Mouse (Mus musculus): ENCODE measurements around the gene Tmem131. TPM values are rescaled to one million over a fixed set of nuclear protein-coding genes. Genes with fewer than 3 reads are reported as not detected.

The Tmem131 gene
- polyA plus RNA-seq, 1 experiment from 2014 or later, result 23.1 TPM

GRCm38 (mm10) chr1:36874874-36875561, 68.4 kb downstream of the Tmem131 start:
- Histone ChIP-seq H3K9me3 (ENCODE audit: control insufficient read depth, low read length) (no peaks in the 10 kb centered on the region), H3K4me1 (ENCODE audit: control insufficient read depth, insufficient read depth, low read length) (no peaks in the 10 kb centered on the region), H3K36me3 (ENCODE audit: control insufficient read depth, insufficient read depth, low read length) (peaks cover 11% of the 10 kb centered on the region; the same call in 1 of the 2 replicates), H3K9ac (replicated peaks; ENCODE audit: low read length) (no peak overlapping the region), H3K4me2 (ENCODE audit: low read length) (no peak overlapping the region), H3K4me3 (replicated peaks; ENCODE audit: low read depth, low read length) (no peak overlapping the region), H3K27me3 (ENCODE audit: control insufficient read depth, insufficient read depth, low read length) (no peaks in the 10 kb centered on the region), H3K27ac (replicated peaks; ENCODE audit: low read depth, low read length) (no peak overlapping the region)
- 77% methylated on average over 8 of the region's 8 CpGs for WGBS
- no peak for DNase-seq
- no peak for ATAC-seq (ENCODE audit: low FRiP score, low TSS enrichment)

DNA sequence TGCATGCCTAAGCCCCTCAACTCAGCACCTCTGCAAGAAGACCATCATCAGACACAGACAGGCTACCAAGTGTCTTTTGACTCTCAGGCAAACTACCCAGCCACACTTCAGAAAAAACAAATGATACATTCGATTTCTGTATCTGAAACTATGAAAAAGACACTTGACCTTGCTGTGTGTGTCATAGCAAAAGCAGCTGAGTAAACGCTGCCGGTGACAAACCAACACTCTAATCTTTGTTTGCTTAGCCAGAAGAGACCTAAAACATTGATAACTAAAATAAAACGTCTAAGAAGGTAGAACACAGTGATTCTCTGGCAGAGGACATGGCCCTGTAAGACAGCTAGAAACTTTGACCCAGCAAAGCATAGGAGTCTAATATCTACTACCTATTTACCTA, 72.2 kb downstream of the Tmem131 start:
- DNase-seq, result no peak
- Histone ChIP-seq H3K36me3 (ENCODE audit: control insufficient read depth, insufficient read depth, low read length) (peaks cover 10% of the 10 kb centered on the region; the same call in 1 of the 2 replicates), H3K27me3 (ENCODE audit: control insufficient read depth, insufficient read depth, low read length) (no peaks in the 10 kb centered on the region), H3K27ac (replicated peaks; ENCODE audit: low read depth, low read length) (no peak overlapping the region), H3K9me3 (ENCODE audit: control insufficient read depth, low read length) (no peaks in the 10 kb centered on the region), H3K4me3 (replicated peaks; ENCODE audit: low read depth, low read length) (no peak overlapping the region), H3K4me1 (ENCODE audit: control insufficient read depth, insufficient read depth, low read length) (no peaks in the 10 kb centered on the region), H3K4me2 (ENCODE audit: low read length) (no peak overlapping the region), H3K9ac (replicated peaks; ENCODE audit: low read length) (no peak overlapping the region)
- 84% methylated on average over 4 of the region's 4 CpGs for WGBS
- ATAC-seq (ENCODE audit: low FRiP score, low TSS enrichment), result no peak

DNA sequence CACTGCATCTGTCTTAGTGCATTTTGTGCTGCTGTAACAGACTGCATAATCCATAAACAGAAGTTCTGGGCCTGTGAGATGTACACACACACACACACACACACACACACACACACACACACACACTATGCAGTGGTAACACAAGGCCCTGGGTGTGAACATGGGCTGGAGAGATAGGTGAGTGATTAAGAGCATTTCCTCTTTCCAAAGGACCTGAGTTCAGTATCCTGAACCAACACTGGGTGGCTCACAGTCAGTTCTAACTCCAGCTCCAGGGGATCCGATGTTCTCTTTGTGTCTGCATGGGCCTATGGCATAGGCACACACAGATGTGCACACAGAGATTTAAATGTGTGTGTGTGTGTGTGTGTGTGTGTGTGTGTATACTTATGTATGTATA, 72.9 kb downstream of the Tmem131 start:
- Histone ChIP-seq H3K4me1 (ENCODE audit: control insufficient read depth, insufficient read depth, low read length) (no peaks in the 10 kb centered on the region), H3K4me2 (ENCODE audit: low read length) (no peak overlapping the region), H3K9me3 (ENCODE audit: control insufficient read depth, low read length) (no peaks in the 10 kb centered on the region), H3K27me3 (ENCODE audit: control insufficient read depth, insufficient read depth, low read length) (no peaks in the 10 kb centered on the region), H3K27ac (replicated peaks; ENCODE audit: low read depth, low read length) (no peak overlapping the region), H3K9ac (replicated peaks; ENCODE audit: low read length) (no peak overlapping the region), H3K36me3 (ENCODE audit: control insufficient read depth, insufficient read depth, low read length) (peaks cover 10% of the 10 kb centered on the region; the same call in 1 of the 2 replicates), H3K4me3 (replicated peaks; ENCODE audit: low read depth, low read length) (no peak overlapping the region)
- ATAC-seq (ENCODE audit: low FRiP score, low TSS enrichment), result no peak
- WGBS, result 90% methylated on average over 1 of the region's 1 CpGs
- DNase-seq, result no peak

GRCm38 (mm10) chr1:36864757-36865156, 78.7 kb downstream of the Tmem131 start:
- Histone ChIP-seq H3K4me2 (ENCODE audit: low read length) (no peak overlapping the region), H3K9me3 (ENCODE audit: control insufficient read depth, low read length) (no peaks in the 10 kb centered on the region), H3K4me1 (ENCODE audit: control insufficient read depth, insufficient read depth, low read length) (0 out of 2 replicates have a peak, but pooled peaks cover 3% of the 10 kb centered on the region), H3K4me3 (replicated peaks; ENCODE audit: low read depth, low read length) (no peak overlapping the region), H3K27me3 (ENCODE audit: control insufficient read depth, insufficient read depth, low read length) (no peaks in the 10 kb centered on the region), H3K9ac (replicated peaks; ENCODE audit: low read length) (no peak overlapping the region), H3K27ac (replicated peaks; ENCODE audit: low read depth, low read length) (no peak overlapping the region), H3K36me3 (ENCODE audit: control insufficient read depth, insufficient read depth, low read length) (no peaks in the 10 kb centered on the region; the same call in 1 of the 2 replicates)
- DNase-seq (no peak), ATAC-seq (ENCODE audit: low FRiP score, low TSS enrichment) (no peak)
- 82% methylated on average over 3 of the region's 3 CpGs for WGBS

GRCm38 (mm10) chr1:36861775-36862174, 81.7 kb downstream of the Tmem131 start:
- 86% methylated on average over 2 of the region's 2 CpGs for WGBS

DNA sequence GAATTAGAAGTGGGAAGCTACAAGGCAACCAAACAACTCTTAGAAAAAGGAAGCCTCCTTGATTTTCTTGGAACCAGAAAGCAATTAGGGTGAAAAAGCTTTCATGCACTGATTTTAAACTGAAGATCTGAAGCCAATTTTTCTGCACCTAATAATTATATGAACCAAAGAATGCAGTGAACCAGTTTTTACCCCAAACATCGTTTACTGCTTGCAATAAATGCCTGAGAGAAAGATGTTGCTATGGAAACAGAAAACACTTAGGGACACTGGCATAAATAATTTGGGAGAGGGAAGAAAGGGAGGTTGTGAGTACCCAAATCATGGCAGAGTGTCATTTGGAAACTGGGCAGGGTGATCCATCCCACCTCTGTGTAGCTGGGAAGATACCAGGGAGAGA, 82.6 kb downstream of the Tmem131 start:
- H3K4me2 ChIP-seq (ENCODE audit: low read length), result no peak overlapping the region
- H3K9me3 ChIP-seq (ENCODE audit: control insufficient read depth, low read length), result no peaks in the 10 kb centered on the region
- no peak overlapping the region for H3K27ac ChIP-seq (replicated peaks; ENCODE audit: low read depth, low read length)
- no peak overlapping the region for H3K4me3 ChIP-seq (replicated peaks; ENCODE audit: low read depth, low read length)
- H3K27me3 ChIP-seq (ENCODE audit: control insufficient read depth, insufficient read depth, low read length), result no peaks in the 10 kb centered on the region
- 0 out of 2 replicates have a peak, but pooled peaks cover 3% of the 10 kb centered on the region for H3K4me1 ChIP-seq (ENCODE audit: control insufficient read depth, insufficient read depth, low read length)
- no peak overlapping the region for H3K9ac ChIP-seq (replicated peaks; ENCODE audit: low read length)
- DNase-seq (no peak), ATAC-seq (ENCODE audit: low FRiP score, low TSS enrichment) (no peak)
- H3K36me3 ChIP-seq (ENCODE audit: control insufficient read depth, insufficient read depth, low read length), result no peaks in the 10 kb centered on the region
- WGBS, result 32% methylated on average over 1 of the region's 1 CpGs

More at GRCm38 (mm10) chr1:36861775-36862174, 81.7 kb downstream of the Tmem131 start:
- Histone ChIP-seq H3K9ac (replicated peaks; ENCODE audit: low read length) (no peak overlapping the region), H3K27ac (replicated peaks; ENCODE audit: low read depth, low read length) (no peak overlapping the region), H3K4me3 (replicated peaks; ENCODE audit: low read depth, low read length) (no peak overlapping the region), H3K4me1 (ENCODE audit: control insufficient read depth, insufficient read depth, low read length) (0 out of 2 replicates have a peak, but pooled peaks cover 3% of the 10 kb centered on the region), H3K9me3 (ENCODE audit: control insufficient read depth, low read length) (no peaks in the 10 kb centered on the region), H3K4me2 (ENCODE audit: low read length) (no peak overlapping the region), H3K36me3 (ENCODE audit: control insufficient read depth, insufficient read depth, low read length) (no peaks in the 10 kb centered on the region), H3K27me3 (ENCODE audit: control insufficient read depth, insufficient read depth, low read length) (no peaks in the 10 kb centered on the region)
- DNase-seq (no peak), ATAC-seq (ENCODE audit: low FRiP score, low TSS enrichment) (no peak)

- Histone ChIP-seq H3K4me1 (ENCODE audit: control insufficient read depth, insufficient read depth, low read length) (0 out of 2 replicates have a peak, but pooled peaks cover 3% of the 10 kb centered on the region), H3K4me3 (replicated peaks; ENCODE audit: low read depth, low read length) (no peak overlapping the region), H3K9ac (replicated peaks; ENCODE audit: low read length) (no peak overlapping the region), H3K9me3 (ENCODE audit: control insufficient read depth, low read length) (no peaks in the 10 kb centered on the region), H3K27me3 (ENCODE audit: control insufficient read depth, insufficient read depth, low read length) (no peaks in the 10 kb centered on the region), H3K36me3 (ENCODE audit: control insufficient read depth, insufficient read depth, low read length) (no peaks in the 10 kb centered on the region), H3K27ac (replicated peaks; ENCODE audit: low read depth, low read length) (0 out of 2 replicates have a peak overlapping the region, but pooled peaks have one; percentile 3), H3K4me2 (ENCODE audit: low read length) (no peak overlapping the region)
- peak; percentile 15 for DNase-seq
- 72% methylated on average over 4 of the region's 4 CpGs for WGBS
- ATAC-seq (ENCODE audit: low FRiP score, low TSS enrichment), result no peak
Measured at GRCm38 (mm10) chr1:36860431-36860849, 83.0 kb downstream of the Tmem131 start.

GRCm38 (mm10) chr1:36857081-36857480, 86.4 kb downstream of the Tmem131 start:
- no peak overlapping the region for H3K4me3 ChIP-seq (replicated peaks; ENCODE audit: low read depth, low read length)
- no peak overlapping the region for H3K9ac ChIP-seq (replicated peaks; ENCODE audit: low read length)
- DNase-seq (no peak), ATAC-seq (ENCODE audit: low FRiP score, low TSS enrichment) (no peak)
- no peaks in the 10 kb centered on the region for H3K9me3 ChIP-seq (ENCODE audit: control insufficient read depth, low read length)
- WGBS, result 95% methylated on average over 6 of the region's 6 CpGs
- H3K27me3 ChIP-seq (ENCODE audit: control insufficient read depth, insufficient read depth, low read length), result no peaks in the 10 kb centered on the region
- H3K4me1 ChIP-seq (ENCODE audit: control insufficient read depth, insufficient read depth, low read length), result 0 out of 2 replicates have a peak, but pooled peaks cover 3% of the 10 kb centered on the region
- no peaks in the 10 kb centered on the region for H3K36me3 ChIP-seq (ENCODE audit: control insufficient read depth, insufficient read depth, low read length)
- no peak overlapping the region for H3K4me2 ChIP-seq (ENCODE audit: low read length)
- no peak overlapping the region for H3K27ac ChIP-seq (replicated peaks; ENCODE audit: low read depth, low read length)

GRCm38 (mm10) chr1:36854198-36854765, 89.2 kb downstream of the Tmem131 start:
- Histone ChIP-seq H3K4me3 (replicated peaks; ENCODE audit: low read depth, low read length) (no peak overlapping the region), H3K9me3 (ENCODE audit: control insufficient read depth, low read length) (no peaks in the 10 kb centered on the region), H3K27ac (replicated peaks; ENCODE audit: low read depth, low read length) (no peak overlapping the region), H3K27me3 (ENCODE audit: control insufficient read depth, insufficient read depth, low read length) (no peaks in the 10 kb centered on the region), H3K36me3 (ENCODE audit: control insufficient read depth, insufficient read depth, low read length) (no peaks in the 10 kb centered on the region), H3K4me2 (ENCODE audit: low read length) (no peak overlapping the region), H3K9ac (replicated peaks; ENCODE audit: low read length) (no peak overlapping the region), H3K4me1 (ENCODE audit: control insufficient read depth, insufficient read depth, low read length) (no peaks in the 10 kb centered on the region)
- DNase-seq, result no peak
- ATAC-seq (ENCODE audit: low FRiP score, low TSS enrichment), result no peak
- WGBS, result 87% methylated on average over 10 of the region's 10 CpGs
